Mouse (Mus musculus): Measurements from ENCODE around the gene Kcnj3.

Kcnj3 gene

GRCm38 (mm10) chr2:55505712-55506111, 69.9 kb downstream of the Kcnj3 start:
- in situ Hi-C loops (cut with MboI) = no loop called here

DNA sequence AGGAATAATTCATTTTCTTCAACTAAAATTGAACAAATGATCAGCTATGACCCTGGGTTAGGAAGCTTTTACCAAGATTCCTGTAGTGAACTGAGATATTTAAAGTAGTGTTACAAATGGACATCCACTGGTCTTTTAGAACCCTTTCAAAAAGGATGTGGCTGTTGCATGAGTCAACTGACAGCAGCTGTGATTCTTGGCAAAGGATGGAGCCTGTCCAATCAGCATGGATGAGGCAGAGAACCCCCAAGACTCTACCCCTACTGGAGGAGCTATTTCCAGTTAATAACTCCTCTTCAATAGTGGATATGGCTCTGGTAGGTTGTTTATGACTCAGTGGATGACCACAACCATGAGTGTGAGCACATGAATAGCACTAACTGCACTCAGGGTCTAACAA, 81.5 kb downstream of the Kcnj3 start:
- in situ Hi-C loops (cut with MboI) = no loop called here

DNA sequence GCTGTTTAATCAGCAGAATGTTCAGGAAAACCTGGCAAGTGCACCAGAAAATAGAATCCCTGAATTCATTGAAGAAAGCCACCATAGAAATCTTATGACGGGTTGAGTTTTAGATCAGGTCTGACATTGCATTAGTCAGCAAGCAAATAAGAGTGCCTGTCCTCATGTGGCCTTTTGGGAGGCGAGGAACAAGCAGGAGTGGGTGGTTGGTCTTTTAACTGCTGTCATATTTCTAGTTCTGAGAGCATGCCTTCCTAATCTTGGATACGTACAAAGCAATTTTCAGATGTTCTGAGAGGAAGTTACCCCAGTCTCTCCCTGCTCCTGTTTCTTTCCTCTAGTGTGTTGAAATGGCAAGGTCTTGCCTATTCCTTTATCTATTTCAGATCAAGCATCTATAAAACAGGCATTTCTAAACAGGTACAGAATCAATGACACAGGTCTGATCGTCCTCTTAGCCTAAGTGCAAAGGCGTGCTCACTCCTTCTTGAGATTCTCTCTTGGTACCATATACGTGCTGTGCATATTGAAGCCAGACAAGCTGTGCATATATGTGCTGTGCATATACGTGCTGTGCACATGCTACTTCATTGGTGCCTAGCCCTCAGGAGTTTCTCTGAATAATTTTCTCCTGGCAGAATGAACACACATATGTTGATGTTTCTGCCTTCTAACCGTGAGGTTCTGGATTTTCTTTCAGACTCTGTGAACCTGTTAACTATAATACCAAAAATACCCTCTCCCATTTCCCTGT, 97.1 kb downstream of the Kcnj3 start:
- in situ Hi-C loops (cut with MboI) = no loop called here

DNA sequence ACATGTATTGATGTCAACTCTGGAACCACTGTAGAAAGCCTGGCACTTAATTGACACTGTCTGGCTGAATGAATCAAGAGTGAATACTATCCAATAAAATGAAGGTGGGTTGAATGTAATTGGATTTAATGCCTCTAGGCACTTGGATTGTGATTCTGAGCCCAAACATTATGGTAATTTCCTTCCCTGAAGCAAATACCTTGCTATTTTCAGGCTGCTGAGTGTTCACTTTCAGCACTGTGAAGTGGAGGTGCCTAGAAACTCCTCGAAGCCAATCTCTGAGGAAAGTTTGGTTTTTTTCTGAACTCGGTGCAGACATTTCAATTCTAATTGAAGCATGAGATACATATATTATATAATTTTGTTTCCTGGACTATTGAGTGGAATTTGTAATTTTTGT, 99.2 kb downstream of the Kcnj3 start:
- in situ Hi-C loops (cut with MboI) = no loop called here

GRCm38 (mm10) chr2:55535482-55535881, 99.7 kb downstream of the Kcnj3 start:
- in situ Hi-C loops (cut with MboI) = no loop called here

- in situ Hi-C loops (cut with MboI) = no loop called here
Observed at GRCm38 (mm10) chr2:55547612-55548011, 111.8 kb downstream of the Kcnj3 start.

- in situ Hi-C loops (cut with MboI) = no loop called here
Observed at GRCm38 (mm10) chr2:55558368-55558985, 122.7 kb downstream of the Kcnj3 start.

GRCm38 (mm10) chr2:55569291-55569690, 133.5 kb downstream of the Kcnj3 start:
- in situ Hi-C loops (cut with MboI) = no loop called here

DNA sequence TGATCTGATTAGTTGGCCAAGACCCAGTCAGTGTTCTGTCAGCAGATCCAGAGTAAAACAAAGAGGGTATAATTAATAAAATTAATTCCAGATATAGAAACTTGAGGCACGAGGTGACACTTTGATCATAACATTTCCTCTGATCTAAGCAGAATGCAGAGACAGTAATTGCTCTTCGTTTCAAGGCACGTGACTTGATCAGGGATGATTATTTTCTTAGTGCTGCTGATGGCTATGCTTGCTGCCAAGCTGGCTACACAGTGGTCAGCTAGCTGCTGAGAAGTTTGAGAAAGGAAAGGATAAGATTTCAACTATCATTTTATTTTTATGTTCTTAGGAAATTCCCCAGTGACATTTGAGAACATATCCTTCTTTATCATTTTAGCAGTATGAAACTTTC, 135.7 kb downstream of the Kcnj3 start:
- in situ Hi-C loops (cut with MboI) = no loop called here

DNA sequence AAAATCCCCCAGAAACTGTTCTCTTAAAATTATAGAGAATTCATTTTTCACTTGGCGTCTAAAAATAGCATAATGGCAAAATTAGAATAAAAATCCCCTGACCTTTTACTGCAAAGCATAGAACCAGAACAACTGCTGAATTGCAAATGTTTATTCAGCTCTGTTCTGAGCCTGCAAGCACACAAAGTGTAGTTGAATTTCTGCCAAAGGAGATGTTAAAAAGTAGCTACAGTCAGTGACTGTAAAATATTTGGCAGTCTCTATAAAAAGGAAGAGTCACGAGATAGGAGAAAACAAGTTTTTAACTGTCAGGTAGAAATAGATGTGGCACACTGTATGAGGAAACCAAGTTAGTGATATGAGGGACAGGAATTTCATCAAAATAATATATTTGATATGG, 144.5 kb downstream of the Kcnj3 start:
- in situ Hi-C loops (cut with MboI) = no loop called here

- in situ Hi-C loops (cut with MboI) = no loop called here
Observed at GRCm38 (mm10) chr2:55591226-55591988, 155.6 kb downstream of the Kcnj3 start.
